Mouse (Mus musculus): ENCODE data around the gene Gm15155.

Gene Gm15155

GRCm38 (mm10) chrX:155624341-155624841 lies at the start of gene Gm15155:
Gene Gm15155, plus strand, starts transcription at chrX:155624741.
- peak; percentile 38 to 55 for DNase-seq

DNA sequence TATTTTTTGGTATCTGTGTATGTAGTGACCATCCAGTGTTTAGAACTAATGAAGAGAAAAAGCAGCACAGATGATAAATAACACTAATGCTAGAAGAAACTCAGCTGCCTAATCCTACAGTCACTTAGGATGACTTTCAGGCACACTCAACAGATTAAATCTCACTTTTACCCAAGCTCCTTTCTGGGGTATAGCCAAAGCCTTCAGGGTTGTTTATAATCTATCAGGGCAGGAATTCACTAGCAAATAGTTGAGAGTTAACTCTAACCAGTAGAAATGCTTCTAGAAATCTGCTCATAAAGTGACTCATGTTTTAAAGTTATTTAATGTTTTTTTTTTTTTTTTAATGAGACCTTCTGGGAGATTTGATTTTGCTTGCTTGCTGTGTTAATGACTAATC lies 44.8 kb upstream of the Gm15155 start:
- DNase-seq = no peak

DNA sequence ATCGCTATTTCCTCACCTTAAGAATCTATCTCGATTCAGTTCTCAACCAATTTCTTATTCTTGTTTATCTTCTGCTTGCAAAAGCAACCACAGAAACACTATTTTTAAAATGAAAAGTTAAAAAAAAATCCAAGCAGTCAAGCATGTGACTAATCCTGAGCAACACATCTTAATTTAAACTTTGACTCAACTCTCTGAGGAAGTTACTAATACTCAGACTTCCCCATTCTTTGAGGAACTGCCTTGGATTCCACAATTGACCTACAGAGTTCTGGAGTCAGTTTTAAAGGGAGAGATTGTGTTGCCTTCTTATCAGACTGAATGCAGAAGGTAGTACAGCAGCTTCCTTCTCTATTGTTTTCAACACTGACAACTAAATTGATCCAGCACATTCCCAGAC lies 40.0 kb upstream of the Gm15155 start:
- no peak for DNase-seq

DNA sequence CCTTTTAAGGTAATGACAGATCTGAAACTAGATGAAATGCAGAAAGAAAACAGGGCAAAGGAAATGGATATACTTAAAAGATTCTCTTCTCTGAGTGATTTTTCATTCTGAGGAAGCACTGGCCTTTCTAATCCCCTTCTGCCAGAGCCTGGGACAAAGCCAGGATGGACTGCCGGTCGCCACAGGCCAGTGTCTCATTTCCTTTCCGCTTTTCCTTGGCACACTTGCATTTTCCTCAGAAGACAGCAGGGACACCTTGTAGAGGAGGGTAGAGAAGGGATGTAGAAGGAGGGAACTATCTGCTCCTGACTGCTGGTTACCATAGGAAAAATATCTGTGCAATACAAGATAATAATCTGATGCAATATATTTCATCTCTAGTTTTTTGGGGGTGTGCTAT lies 33.1 kb upstream of the Gm15155 start:
- peak; percentile 70 to 80 for DNase-seq

- DNase-seq = no peak
These were observed 32.1 kb upstream of the Gm15155 start for GRCm38 (mm10) chrX:155592467-155592866.

DNA sequence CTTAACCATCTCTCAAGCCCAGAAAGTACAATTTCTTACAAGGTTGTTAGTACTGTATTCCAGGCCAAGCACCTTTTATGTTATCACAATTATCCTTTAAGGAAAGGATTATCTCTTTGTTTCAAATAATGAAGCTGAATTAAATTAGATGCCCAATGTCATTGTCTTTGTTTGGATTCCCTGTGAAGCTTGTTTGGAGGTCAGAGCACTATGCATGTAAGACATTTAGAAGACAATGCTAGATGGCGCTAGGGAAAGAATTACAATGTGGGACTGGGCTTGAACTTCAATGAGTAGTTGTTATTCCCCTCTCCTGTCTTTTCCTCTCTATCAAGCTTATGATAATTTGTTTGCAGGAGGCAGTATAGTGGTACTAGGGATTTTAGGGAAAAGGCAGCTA lies 29.9 kb upstream of the Gm15155 start:
- no peak for DNase-seq

DNA sequence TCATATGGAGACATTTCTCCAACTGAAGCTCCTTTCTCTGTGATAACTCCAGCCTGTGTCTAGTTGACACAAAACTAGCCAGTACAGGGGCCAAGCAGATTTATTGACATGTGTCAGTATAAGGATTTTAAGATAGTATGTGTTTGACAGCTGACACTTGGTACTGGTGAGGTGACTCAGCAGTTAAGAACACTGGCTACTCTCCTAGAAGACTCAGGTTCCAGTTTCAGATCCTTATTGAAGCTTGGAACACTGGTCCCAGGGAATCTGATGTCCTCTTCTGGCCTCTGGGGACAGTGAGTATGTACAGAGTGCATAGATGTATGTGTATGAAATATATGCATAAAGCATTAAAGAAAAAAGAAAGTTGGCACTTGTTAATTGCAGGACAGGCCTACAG lies 28.2 kb upstream of the Gm15155 start:
- DNase-seq = no peak

- DNase-seq = no peak
These were observed 23.3 kb upstream of the Gm15155 start for GRCm38 (mm10) chrX:155601196-155601595.

DNA sequence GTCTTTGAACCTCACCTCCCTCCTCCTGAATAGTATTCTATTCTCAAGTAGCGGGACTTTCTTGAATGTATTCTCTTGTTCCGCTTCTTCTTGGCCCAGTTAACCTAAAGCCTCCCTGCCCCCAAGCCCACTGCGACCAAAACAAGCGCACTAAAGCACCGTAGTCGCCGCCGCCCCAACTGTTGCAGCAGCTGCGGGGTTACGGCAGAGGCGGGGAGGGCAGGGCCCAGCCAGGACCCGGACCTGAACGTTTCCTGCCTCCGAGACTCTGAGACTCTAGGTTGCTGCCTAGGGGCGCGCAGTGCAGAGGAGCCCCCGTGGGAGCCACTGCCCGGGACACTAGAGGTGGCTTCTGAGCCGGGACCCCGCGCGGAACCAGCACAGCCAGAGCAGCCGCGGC lies 2.0 kb upstream of the Gm15155 start:
- peak; percentile 56 to 62 for DNase-seq

DNA sequence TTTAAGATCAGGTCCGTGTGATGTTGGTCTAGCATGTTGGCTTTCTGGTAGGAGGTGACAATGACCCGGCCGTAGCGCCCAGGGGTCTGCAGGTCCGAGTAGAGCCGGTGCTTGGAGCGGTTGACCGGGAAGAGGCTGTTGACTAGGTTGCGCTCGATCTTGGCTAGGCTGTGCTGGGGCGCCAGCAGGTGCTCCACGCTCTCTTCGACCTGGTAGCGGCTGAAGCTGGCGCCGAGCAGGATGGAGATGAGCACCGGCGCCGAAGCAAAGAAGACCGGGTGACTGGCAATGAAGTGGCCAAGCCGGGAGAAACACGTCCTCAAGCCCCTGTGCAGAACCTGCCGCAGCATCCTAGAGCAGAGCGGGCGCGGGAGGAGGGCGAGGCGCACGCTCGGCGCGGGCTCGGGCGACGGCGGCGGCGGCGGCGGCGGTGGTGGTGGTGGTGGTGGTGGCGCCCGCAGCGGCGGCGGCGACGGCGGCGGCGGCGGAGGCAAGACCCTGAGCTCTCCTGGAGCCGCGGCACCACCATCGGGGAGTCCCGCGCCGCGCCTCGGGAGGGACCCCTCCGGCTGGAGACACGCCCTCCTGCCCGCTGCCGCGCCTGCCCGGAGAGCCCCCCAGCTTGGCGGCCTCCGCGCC lies 1.5 kb upstream of the Gm15155 start:
- peak; percentile 45 to 68 for DNase-seq

DNA sequence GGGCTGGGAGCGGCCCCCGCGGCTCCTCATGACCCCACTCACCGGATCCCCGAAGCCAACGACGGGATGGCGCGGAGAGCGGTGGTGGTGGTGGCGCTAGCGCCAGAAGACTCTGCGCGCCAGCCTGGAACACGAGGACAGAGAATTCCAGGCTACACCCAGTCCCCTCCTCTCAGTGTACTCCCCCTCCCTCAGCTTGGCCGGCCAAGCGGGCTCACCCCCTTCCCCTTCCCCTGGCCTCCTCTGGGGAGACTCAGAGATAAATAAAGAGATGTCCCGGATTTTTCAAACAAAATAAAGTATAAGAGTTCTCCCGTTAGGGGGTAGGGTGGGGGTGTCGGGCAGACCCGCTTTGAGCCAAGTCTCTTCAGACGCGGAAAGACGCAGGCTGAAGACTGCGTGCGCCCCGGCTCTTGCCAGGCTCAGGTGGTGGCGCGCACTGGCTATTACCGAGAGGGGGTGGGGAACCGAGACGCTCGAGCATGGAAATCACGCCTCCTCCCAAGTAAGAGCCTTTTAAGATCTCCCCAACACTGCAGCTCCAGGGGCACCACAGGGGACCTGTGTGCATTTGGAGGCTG lies 750 bp upstream of the Gm15155 start, which contains the start of gene Ptchd1:
TSS of gene Ptchd1 (minus strand) at position 114 of the 581 bp plus-strand sequence.
- DNase-seq = peak; percentile 61 to 67

DNA sequence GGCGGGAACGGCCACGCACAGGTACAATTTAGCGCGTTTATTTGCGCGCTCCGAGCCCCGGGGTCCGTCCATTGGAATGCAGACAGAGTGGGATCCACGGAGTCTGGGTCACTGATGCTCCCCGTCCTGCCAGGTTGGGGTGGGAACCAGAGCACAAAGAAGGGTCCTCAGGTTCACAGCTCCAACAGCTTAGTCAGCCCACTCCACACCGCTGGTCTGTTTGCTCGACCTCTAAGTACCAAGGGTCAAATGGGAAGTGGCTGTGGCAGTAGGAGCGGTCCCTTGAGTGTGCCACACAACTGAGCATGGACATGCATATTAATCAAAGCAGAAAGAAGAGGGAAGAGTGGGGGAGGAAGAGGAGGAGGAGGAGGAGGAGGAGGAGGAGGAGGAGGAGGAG lies 354 bp downstream of the Gm15155 start:
- no peak for DNase-seq

DNA sequence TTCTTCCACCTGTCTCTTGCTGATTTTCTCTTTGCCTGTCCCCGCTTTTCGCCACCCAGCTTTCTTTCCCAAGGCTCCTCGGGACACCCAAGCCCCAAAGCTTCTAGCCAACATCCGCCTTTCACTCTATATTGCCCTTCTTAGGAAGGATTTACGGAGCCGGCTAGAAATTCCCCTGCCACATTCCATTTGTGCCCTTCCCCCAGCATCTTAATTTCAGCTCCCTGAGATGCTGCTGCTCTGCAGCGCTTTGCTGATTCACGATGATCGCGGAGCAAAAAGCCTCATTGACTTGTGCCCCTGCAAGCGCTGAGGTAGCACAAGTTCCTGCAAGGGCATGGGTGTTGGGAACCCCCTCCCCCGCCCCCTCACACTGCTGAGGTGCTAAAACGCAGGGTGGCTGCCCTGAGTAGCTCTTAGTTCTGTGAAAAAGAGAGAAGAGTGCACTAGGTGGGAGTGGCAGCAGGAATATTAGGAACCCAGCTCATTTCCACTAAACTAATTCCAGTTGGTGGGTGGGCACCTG lies 1.2 kb downstream of the Gm15155 start:
- DNase-seq = peak; percentile 16 to 23

- DNase-seq = peak; percentile 26 to 55
These were observed 19.4 kb downstream of the Gm15155 start for GRCm38 (mm10) chrX:155643975-155644374.

DNA sequence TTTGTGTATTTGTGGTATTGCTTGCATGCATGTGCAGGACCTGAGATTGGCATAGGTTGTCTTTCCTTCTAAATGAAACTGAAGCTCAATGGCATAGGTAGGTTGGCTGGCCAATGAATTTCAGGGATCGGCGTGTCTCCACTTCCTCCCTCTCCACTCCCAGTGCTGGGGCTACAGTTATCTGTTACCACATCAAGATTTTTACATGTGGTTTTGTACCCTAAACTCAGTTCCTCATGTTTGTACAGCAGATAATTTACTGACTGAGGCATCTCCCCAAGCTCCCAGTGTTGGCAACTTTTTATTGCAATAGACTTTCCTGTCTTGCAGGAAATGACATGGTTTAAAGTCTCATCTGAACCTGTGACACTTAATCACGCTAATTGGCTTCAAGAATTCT lies 21.4 kb downstream of the Gm15155 start:
- no peak for DNase-seq

DNA sequence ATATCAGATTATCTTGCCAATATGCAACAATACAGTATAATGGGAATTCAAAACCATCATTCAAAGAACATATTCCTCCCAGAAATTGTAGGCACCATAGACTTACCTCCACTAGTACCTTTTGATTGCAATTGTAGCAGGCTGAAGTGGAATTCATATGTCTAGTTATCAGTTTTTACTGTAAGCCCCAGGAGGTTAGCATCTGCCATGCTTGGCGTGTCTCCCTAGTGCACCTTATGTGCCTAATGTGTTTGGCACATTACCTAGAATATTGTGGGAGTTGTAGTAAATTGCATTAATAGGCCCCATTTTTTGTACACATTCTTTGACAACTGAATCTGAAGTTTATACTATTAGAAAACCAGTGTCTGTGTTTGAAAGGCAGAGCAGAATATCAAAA lies 33.4 kb downstream of the Gm15155 start:
- peak; percentile 54 to 61 for DNase-seq

DNA sequence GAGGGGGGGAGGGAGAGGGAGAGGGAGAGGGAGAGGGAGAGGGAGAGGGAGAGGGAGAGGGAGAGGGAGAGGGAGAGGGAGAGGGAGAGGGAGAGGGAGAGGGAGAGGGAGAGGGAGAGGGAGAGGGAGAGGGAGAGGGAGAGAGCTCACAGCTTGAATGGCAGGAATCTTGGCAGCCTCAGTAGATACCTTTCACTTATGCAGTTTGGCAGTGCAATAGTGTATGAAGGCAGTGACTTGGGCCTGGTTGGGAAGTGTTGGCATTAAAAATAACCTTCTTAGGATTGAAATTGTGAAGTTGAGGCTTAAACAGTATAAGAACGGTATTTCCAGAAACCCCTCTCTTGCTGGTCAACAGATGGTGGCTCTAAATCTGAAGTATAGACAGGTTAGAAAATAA lies 65.9 kb downstream of the Gm15155 start:
- DNase-seq = peak; percentile 21 to 35

GRCm38 (mm10) chrX:155724157-155724556 lies 99.6 kb downstream of the Gm15155 start:
- no peak for DNase-seq

DNA sequence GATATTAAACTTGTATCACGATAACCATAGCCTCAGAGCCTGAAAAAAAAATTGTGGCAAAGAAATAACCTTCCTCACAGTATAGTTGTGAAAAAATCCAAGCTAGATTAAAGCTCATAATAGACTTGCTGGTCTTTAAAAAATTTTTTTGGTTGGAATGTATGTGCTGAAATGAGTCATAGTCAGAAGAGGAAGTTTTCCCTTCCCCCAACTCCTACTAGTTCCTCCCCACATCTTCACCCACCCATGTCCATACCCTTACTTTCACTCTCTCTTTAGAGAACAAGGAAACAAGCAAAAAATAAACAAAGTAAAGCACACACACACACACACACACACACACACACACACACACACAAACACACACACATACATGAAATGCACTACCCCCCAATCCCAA lies 103.8 kb downstream of the Gm15155 start:
- DNase-seq = no peak

- DNase-seq = no peak
These were observed 263.6 kb downstream of the Gm15155 start for GRCm38 (mm10) chrX:155888118-155888517.

GRCm38 (mm10) chrX:155900040-155900439 lies 275.5 kb downstream of the Gm15155 start:
- no peak for DNase-seq

GRCm38 (mm10) chrX:155901742-155902141 lies 277.2 kb downstream of the Gm15155 start:
- no peak for DNase-seq

GRCm38 (mm10) chrX:155903108-155903507 lies 278.6 kb downstream of the Gm15155 start:
- DNase-seq = no peak

- no peak for DNase-seq
These were observed 385.2 kb downstream of the Gm15155 start for GRCm38 (mm10) chrX:156009756-156010155.
